Mouse (Mus musculus) stomach, embryonic 14.5 days (tissue): ENCODE results near the gene Cdkl3. TPM values are rescaled to one million over a fixed set of nuclear protein-coding genes. Genes with fewer than 3 reads are reported as not detected.

ENCODE experiments used
- ATAC-seq: fragments of 200-750 bp; cut with Nextera tagmentation; 2 replicates; pipeline ENCODE4 v1.8.0; 2017; ENCODE audit warnings: low read depth, moderate TSS enrichment; ENCODE audit not compliant: insufficient number of reproducible peaks, insufficient read depth, low FRiP score
- H3K27ac ChIP-seq: fragments of 300-500 bp; sonication (generic); 2 replicates; pipeline ENCODE4 v1.5.1; 2014; ENCODE audit warnings: mild to moderate bottlenecking, low read length, moderate library complexity, mixed read lengths
- H3K27me3 ChIP-seq: fragments of 300-500 bp; sonication (generic); 2 replicates; pipeline ENCODE4 v1.6.1; 2014; ENCODE audit warnings: low read length, control low read depth, mixed read lengths; ENCODE audit not compliant: control insufficient read depth, insufficient read depth
- H3K36me3 ChIP-seq: fragments of 300-500 bp; sonication (generic); 2 replicates; pipeline ENCODE4 v1.6.1; 2014; ENCODE audit warnings: mild to moderate bottlenecking, control low read depth, low read length, moderate library complexity, mixed read lengths; ENCODE audit not compliant: control insufficient read depth, insufficient read depth
- H3K4me1 ChIP-seq: fragments of 300-500 bp; sonication (generic); 2 replicates; pipeline ENCODE4 v1.6.1; 2014; ENCODE audit warnings: low read length, control low read depth, mixed read lengths; ENCODE audit not compliant: control insufficient read depth, insufficient read depth
- H3K4me2 ChIP-seq: fragments of 300-500 bp; sonication (generic); replicated peaks from 2 replicates; pipeline ENCODE4 v1.6.1; 2014; ENCODE audit warnings: low read depth, low read length, control low read depth
- H3K4me3 ChIP-seq: fragments of 300-500 bp; sonication (generic); 2 replicates; pipeline ENCODE4 v1.5.1; 2014; ENCODE audit warnings: low read depth, low read length, control low read depth
- H3K9ac ChIP-seq: fragments of 300-500 bp; sonication (generic); replicated peaks from 2 replicates; pipeline ENCODE4 v1.6.1; 2014; ENCODE audit warnings: low read depth, mild to moderate bottlenecking, control low read depth, low read length, moderate library complexity, mixed read lengths
- H3K9me3 ChIP-seq: fragments of 300-500 bp; sonication (generic); 2 replicates; pipeline ENCODE4 v1.6.1; 2016; ENCODE audit warnings: low read depth, low read length, control low read depth; ENCODE audit not compliant: control insufficient read depth
- WGBS: fragments of 180-500 bp; shearing (Covaris S2); extraction: QIAGEN DNeasy Blood & Tissue Kit; methylation state at CpG from one replicate; pipeline ENCODE4 v1.1.7; 2014; 5-methylcytosine and 5-hydroxymethylcytosine counted together
- polyA plus RNA-seq: library from polyadenylated mRNA; unstranded; fragments of >200 nt; fragmentation: Nextera tagmentation; extraction: Ambion mirVana; gene quantifications from 2 replicates; pipeline ENCODE4 v1.2.1, GENCODE M21; 2014

Gene Cdkl3
- polyA plus RNA-seq, 1 experiment from 2014 or later = 9.3 TPM

DNA sequence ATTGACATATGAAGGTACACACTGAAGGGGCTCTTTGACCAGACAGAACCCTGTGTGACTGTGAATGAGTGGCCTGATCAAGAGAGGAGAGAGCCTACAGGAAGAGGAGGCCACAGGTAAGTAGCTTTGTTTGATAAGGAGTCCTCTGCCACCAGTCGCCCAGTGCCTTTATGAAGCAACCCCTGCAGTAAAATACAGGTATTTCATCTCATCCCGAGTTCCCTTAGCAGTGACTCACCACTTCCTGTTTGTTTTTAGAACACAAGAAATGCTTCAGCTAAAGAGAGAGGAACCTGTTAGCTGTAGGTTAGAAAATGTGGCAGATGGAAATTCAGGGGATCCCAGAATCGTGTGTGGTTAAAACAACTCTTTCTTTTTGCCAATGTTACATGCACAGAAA is 31.9 kb downstream of the Cdkl3 start:
- Histone ChIP-seq H3K4me3 (no peak overlapping the region), H3K27me3 (no peaks in the 10 kb centered on the region), H3K36me3 (no peaks in the 10 kb centered on the region), H3K9ac (no peak overlapping the region), H3K4me2 (no peak overlapping the region), H3K27ac (no peak overlapping the region), H3K9me3 (no peaks in the 10 kb centered on the region), H3K4me1 (no peaks in the 10 kb centered on the region)
- ATAC-seq = no peak
- WGBS = 64% methylated on average over 3 of the region's 3 CpGs

DNA sequence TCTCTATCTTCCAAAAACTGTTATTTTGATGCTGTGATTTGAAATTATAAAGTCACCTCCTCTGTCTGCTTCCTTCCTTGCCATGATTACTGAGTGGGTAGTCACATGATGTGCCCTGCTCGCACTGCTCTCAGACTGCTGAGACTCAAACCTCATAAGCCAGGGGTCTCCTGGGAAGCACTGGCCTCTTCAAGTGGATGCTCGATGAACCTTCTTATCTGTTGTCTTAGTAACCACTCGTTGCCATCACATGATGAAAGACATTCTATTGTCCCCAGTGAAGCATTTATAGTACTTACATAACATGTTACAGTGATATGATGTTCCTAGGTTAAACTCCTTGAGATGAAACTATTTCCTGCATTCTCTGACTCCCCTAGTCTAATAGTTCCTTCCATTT is 33.6 kb downstream of the Cdkl3 start:
- 59% methylated on average over 3 of the region's 3 CpGs for WGBS
- Histone ChIP-seq H3K27ac (no peak overlapping the region), H3K4me1 (no peaks in the 10 kb centered on the region), H3K9me3 (no peaks in the 10 kb centered on the region), H3K36me3 (no peaks in the 10 kb centered on the region), H3K4me3 (no peak overlapping the region), H3K27me3 (no peaks in the 10 kb centered on the region), H3K9ac (no peak overlapping the region), H3K4me2 (no peak overlapping the region)
- no peak for ATAC-seq

DNA sequence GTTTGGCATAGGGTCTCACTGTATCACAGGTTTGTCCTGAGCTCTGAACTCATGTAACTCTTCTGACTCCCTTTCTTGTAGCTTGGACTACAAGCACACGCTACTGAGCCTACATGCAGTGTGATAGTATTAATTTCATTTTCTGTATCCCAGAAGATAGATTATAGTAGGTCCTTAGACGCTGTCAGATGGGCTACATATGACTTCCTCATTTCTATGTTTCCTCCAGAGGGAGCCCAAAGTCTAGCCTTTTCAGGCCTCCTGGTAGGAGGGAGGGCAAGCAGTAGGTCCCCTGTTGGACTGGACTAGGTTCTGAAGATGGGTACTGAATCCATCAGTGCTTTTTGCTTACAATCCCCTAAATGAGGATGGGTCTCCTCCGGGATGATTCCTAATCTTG is 39.2 kb downstream of the Cdkl3 start:
- WGBS = 75% methylated on average over 3 of the region's 3 CpGs

DNA sequence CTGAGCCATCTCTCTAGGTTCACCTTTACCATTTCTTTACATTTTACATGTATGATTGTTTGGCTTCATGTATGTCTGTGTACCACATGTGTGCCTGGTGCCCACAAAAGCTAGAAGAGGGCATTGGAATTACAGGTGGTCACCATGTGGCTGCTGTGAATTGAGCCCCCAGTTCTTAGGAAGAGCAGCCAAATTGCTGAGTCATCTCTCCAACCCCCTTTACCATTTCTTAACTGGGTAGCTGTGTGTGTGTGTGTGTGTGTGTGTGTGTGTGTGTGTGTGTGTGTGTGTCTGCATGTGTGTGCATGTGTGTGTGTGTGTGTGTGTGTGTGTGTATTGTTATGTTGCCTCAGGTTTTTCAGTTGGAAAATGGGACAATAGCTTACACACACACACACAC is 40.1 kb downstream of the Cdkl3 start:
- no peak overlapping the region for H3K9ac ChIP-seq
- no peaks in the 10 kb centered on the region for H3K4me1 ChIP-seq
- H3K27ac ChIP-seq = no peak overlapping the region
- ATAC-seq = no peak
- H3K4me2 ChIP-seq = no peak overlapping the region
- H3K4me3 ChIP-seq = no peak overlapping the region
- no peaks in the 10 kb centered on the region for H3K36me3 ChIP-seq
- no peaks in the 10 kb centered on the region for H3K27me3 ChIP-seq
- no peaks in the 10 kb centered on the region for H3K9me3 ChIP-seq

More for the DNA sequence above, 39.2 kb downstream of the Cdkl3 start:
- Histone ChIP-seq H3K4me2 (no peak overlapping the region), H3K4me1 (no peaks in the 10 kb centered on the region), H3K27me3 (no peaks in the 10 kb centered on the region), H3K36me3 (no peaks in the 10 kb centered on the region), H3K27ac (no peak overlapping the region), H3K9me3 (no peaks in the 10 kb centered on the region), H3K4me3 (no peak overlapping the region), H3K9ac (no peak overlapping the region)
- no peak for ATAC-seq

DNA sequence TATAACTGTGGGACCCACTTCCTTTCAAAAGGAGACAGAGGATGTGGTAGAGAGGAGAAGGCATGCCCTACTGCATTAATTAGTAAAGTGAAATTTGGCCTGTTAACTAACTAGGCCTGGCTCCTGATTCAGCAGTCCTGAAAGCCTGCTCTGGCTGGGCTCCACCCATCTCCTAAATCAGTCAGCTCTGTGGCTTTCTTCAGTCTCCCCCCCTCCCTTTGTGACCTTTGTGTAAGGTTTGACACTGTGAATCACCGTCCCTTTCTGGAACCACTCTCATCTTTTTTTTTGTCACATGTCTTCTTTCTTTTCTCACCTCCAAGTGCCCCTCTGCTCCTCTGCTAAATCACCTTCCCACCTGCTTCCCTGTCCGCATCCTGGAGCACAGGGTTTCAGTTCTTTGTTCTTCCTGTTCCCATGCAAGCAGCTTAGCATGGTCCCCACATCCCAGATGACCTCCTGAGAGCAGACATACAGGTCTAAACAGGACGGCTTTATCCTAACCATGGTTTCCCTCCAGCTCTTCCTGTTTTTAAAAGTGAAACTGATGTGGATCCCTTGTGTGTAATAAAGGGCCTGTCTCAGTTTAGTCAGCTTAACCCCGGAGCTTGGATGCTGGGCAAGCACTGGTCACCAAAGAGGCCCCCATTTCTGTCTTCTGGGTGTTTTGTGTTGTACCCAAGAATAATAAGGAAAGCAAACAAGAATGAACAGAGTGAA is 42.6 kb downstream of the Cdkl3 start:
- H3K36me3 ChIP-seq = no peaks in the 10 kb centered on the region
- no peak for ATAC-seq
- no peaks in the 10 kb centered on the region for H3K9me3 ChIP-seq
- H3K4me1 ChIP-seq = no peaks in the 10 kb centered on the region
- WGBS = 54% methylated on average over 4 of the region's 4 CpGs
- no peak overlapping the region for H3K4me2 ChIP-seq
- H3K4me3 ChIP-seq = no peak overlapping the region
- H3K27ac ChIP-seq = no peak overlapping the region
- no peaks in the 10 kb centered on the region for H3K27me3 ChIP-seq
- no peak overlapping the region for H3K9ac ChIP-seq

DNA sequence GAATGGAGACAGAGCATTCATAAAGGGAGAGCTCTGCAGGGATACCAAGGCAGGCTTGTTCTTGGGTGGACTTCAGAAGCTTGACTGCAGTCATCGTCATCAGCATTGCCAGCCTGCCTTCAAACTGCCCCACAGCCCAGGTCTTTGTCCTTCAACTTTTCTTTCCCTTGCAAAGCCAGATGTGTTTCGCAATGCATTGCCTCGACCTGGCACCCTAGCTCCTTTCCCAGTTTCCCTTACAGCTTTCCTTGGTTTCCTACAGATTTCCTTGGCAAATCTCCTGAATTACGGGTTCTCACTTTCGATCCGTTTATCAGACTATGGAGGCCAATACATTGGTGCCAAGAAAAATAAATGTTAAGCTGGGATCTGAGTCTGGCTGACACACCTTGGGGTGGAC is 49.4 kb downstream of the Cdkl3 start:
- Histone ChIP-seq H3K36me3 (no peaks in the 10 kb centered on the region), H3K27ac (no peak overlapping the region), H3K9me3 (no peaks in the 10 kb centered on the region), H3K27me3 (no peaks in the 10 kb centered on the region), H3K4me1 (no peaks in the 10 kb centered on the region), H3K4me2 (no peak overlapping the region), H3K9ac (no peak overlapping the region), H3K4me3 (no peak overlapping the region)
- WGBS = 73% methylated on average over 6 of the region's 6 CpGs
- ATAC-seq = no peak

DNA sequence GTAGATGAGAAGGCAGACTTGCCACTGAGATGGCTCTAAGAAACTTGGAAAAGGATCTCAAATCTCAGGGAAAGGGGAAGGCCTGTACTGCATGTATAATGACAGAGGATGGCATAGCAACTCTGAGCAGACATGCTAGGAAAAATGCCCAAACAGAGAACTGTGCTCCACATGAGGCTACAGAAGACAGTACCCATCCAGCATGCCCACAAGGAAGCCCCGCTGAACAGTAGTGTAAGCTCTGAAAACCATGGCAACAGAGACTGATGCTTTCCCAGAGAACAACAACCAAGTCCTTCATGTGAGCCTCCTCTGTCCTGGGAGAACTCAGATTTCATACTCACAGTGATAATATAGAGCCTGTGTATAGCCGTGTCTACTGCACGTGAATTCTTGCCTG is 50.7 kb downstream of the Cdkl3 start:
- Histone ChIP-seq H3K36me3 (no peaks in the 10 kb centered on the region), H3K9ac (no peak overlapping the region), H3K27me3 (no peaks in the 10 kb centered on the region), H3K4me3 (no peak overlapping the region), H3K9me3 (no peaks in the 10 kb centered on the region), H3K4me1 (no peaks in the 10 kb centered on the region), H3K27ac (no peak overlapping the region), H3K4me2 (no peak overlapping the region)
- no peak for ATAC-seq
- WGBS = 85% methylated on average over 3 of the region's 3 CpGs

DNA sequence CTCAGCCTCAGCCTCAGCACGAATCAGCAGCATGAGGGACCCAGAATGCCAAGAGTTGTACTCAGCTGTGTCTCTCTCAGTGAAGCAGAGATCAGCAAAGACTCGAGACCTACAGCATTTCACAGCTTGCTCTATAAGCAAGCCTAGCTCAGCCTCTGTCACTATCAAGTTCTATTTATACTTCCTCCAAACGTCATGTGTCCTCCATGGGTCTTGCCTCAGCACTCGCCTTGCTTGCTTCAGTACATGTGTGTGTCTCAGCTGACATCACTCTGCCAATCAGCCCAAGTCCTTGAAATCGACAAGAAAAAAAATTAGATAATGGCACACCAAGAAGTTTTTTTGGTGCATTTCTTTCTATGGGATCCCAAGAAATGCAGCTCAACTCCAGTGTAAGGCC is 52.2 kb downstream of the Cdkl3 start:
- H3K4me2 ChIP-seq = no peak overlapping the region
- no peaks in the 10 kb centered on the region for H3K4me1 ChIP-seq
- H3K36me3 ChIP-seq = no peaks in the 10 kb centered on the region
- H3K9ac ChIP-seq = no peak overlapping the region
- WGBS = 69% methylated on average over 5 of the region's 5 CpGs
- no peaks in the 10 kb centered on the region for H3K27me3 ChIP-seq
- H3K9me3 ChIP-seq = no peaks in the 10 kb centered on the region
- no peak overlapping the region for H3K27ac ChIP-seq
- no peak overlapping the region for H3K4me3 ChIP-seq
- ATAC-seq = no peak

DNA sequence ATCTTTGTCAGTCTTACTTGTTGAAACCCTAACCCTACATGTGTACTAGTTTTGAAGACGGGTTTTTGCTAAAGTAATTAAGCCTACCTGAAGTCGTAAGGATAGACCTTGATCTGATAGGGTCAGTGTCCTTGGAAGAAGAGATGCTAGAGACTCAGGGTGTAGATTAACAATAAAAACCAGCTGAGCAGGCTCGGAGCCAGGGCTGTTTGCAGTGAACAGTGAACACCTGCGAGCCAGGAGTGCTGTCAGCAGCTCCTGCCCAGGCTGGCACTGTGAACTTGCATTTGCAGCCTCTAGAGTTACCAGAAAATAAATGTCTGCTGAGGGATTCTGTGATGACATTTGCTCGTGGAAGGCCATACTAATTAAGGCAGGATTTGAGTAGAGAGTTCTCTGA is 55.0 kb downstream of the Cdkl3 start:
- no peaks in the 10 kb centered on the region for H3K4me1 ChIP-seq
- WGBS = 49% methylated on average over 5 of the region's 5 CpGs
- H3K9me3 ChIP-seq = no peaks in the 10 kb centered on the region
- H3K4me3 ChIP-seq = no peak overlapping the region
- no peak overlapping the region for H3K27ac ChIP-seq
- ATAC-seq = no peak
- H3K36me3 ChIP-seq = no peaks in the 10 kb centered on the region
- H3K27me3 ChIP-seq = no peaks in the 10 kb centered on the region
- H3K9ac ChIP-seq = no peak overlapping the region
- H3K4me2 ChIP-seq = no peak overlapping the region
